Mouse (Mus musculus) adrenal gland, adult 8-10 months (tissue): Measurements from ENCODE around the gene Etfdh. TPM values are rescaled to one million over a fixed set of nuclear protein-coding genes. Genes with fewer than 3 reads are reported as not detected.

ENCODE experiments used
- DNase-seq: peaks from one replicate; pipeline ENCODE4 v3.0.0; 2022
- total RNA-seq, 4 experiments: library from RNA; stranded (reverse); gene quantifications; 2 replicates each; pipeline ENCODE4 v1.2.4; 2022

The Etfdh gene
- 100 to 1,000 TPM; 103 to 174 (median 153) TPM for total RNA-seq

DNA sequence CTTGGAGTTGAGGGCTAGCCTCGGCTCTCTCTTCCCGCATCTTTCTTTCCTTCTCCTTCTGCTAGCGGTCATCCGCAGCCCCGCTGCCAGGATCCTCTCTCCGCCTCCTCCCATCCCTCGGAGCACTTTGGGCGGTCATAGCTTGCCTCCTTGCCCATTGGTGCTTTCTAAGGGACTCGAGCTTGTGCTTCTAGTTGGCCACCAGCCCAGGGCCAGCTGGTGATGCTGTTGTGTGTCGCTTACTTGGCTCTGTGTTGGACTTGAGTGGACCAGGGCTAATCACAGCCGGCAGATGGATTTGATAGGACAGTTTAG, at the start of gene Etfdh:
TSS of gene Etfdh (minus strand) at position 85 of the 315 bp plus-strand sequence.
- DNase-seq = peak; percentile 66

DNA sequence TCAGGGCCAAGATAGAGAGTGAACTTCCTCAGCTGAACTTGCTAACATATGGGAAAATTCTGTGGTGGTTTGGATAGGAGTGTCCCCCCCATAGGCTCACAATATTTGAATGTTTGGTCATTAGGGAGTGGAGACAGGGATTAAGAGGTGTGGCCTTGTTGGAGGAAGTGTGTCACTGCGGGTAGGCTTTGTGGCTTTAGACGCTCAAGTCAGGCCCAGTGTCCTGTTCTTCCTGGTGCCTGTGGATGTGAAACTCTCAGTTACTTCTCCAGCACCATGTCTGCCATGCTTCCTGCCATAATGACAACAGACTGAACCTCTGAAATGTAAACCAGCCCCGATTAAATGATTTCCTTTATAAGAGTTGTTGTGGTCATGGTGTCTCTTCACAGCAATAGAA, 47.1 kb upstream of the Etfdh start:
- no peak for DNase-seq

DNA sequence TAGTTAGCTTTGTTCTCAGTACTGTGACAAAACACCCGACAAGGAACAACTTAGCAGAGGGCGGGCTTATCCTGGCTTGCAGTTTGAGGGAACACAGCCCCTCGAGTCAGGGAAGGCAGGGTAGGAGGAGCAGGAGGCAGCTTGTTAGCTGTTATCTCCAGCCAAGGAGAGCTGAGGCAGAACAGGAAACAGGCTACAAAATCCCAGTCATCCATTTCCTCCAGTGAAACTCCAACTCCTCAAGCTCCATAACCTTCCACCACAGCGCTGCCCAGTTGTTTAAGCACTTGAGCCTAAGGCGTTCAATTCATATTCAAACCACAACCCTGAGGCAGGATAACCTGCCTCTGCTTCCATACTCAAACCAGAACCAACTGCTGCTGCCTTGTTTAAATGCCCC, 45.3 kb upstream of the Etfdh start:
- DNase-seq = no peak

DNA sequence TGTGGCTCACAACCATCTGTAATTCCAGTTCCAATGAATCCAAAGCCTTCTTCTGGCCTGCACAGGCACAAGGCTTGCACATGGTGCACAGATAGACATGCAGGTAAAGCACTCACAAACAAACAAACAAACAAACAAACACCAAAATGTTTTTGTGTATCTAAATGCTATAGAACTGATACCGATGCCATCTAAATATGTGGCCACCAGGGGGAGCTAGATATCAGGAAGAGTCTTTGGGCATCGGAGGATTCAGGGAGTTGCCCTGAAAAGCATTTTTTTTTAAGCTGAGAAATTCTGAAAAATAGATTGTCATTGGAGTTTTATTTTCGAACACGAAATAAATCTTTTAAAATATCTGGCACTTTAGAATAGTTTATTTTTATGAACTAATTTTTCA, 43.8 kb upstream of the Etfdh start:
- DNase-seq = no peak

DNA sequence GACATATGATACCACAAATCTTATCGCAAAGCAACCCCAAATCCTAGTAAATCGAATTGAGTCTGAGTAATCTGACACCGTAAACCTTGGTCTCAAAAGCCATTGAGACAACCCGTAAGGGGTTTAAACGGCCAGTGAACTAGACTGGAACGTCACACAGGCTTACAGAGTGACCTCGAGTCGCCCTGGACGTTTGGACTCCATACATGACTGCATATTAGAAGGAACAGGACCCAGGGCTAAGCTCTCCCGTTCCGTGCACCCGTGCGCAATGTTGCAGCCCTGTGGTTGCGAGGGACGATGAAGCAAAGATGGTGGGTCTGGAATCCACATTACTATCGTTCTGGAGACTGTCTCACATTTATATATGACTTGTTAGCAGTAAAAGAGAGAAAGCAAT, 42.9 kb upstream of the Etfdh start:
- no peak for DNase-seq

DNA sequence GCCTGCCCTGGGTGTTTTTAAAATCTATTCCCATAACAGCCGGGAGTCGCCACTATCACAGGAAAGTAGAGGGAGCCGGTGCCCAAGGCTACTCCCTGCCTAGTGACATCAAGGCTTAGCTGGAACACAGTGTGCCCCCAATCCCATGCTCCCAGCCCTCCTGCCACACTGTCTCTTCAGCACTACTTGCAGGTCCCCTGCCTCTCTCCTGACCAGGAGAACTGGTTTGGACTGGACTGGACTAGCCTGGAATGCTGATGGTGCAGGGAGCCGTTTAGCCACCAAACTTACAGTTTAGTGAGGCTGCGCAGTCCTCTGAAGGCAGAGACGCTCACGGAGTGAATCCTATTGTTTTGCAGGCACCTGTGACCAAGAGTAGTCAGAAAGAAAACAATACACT, 41.3 kb upstream of the Etfdh start:
- DNase-seq = no peak

DNA sequence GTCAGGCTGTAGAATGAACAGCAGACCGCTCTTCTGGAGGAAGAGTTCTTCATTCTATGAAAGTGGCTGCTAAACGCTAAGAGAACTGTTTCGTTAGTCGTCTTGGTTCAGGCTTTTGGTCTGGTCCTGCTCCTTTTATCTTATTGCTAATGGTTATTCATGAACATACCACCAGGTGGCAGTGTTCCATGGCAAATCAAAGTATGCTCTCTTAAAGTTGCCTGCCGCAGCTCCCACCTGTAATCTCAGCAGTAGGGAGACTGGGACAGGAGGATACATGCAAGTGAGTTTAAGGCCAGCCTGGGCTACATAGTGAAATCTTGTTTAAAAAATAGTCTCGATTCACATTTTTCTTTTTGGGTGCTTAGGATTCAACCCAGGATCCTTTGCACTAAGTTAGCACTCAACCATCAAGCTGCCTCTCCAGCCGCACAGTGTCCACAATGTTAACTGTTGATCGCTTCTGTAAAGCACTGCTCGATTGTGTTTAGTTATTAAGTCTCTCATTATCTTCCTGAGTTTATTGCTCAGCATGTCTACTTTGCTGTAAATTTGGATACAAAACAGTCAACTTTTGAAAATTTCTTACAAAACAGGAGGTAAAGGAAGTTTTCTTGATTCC, 35.6 kb upstream of the Etfdh start:
- no peak for DNase-seq

DNA sequence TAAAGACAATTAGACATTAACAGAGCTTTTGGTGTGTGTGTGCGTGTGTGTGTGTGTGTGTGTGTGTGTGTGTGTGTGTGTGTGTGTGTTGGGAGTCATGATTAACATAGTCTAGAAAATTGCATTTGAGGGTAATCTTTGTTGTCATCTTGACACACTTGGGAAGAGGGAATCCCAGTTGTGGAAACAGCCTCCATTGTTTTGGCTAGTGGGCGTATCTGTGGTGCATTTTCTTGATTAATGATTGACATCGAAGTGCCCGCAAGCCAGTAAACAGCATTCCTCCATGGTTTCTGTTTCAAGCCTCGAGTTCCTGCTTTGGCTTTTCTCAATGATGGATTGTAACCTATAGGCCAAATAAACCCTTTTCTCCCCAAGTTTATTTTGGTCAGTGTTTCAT, 27.4 kb upstream of the Etfdh start:
- no peak for DNase-seq

DNA sequence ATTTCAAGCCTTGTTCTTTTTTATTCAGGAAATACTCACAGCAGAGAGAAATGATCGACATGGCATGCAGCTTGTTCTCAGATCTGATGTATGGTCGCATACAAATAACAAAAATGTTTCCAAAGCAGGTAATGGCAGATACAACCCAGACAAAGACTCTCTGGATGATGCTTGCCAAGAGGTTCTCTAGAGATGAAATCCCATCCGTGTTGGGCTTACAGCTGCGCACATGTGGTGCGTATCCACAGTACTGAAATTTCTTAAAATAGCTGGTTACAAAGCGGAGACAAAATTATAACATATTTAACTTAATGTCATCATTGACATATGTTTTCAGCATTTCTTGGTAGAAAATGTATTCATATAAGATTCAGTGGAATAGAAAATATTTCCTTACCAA, 22.8 kb upstream of the Etfdh start:
- no peak for DNase-seq

DNA sequence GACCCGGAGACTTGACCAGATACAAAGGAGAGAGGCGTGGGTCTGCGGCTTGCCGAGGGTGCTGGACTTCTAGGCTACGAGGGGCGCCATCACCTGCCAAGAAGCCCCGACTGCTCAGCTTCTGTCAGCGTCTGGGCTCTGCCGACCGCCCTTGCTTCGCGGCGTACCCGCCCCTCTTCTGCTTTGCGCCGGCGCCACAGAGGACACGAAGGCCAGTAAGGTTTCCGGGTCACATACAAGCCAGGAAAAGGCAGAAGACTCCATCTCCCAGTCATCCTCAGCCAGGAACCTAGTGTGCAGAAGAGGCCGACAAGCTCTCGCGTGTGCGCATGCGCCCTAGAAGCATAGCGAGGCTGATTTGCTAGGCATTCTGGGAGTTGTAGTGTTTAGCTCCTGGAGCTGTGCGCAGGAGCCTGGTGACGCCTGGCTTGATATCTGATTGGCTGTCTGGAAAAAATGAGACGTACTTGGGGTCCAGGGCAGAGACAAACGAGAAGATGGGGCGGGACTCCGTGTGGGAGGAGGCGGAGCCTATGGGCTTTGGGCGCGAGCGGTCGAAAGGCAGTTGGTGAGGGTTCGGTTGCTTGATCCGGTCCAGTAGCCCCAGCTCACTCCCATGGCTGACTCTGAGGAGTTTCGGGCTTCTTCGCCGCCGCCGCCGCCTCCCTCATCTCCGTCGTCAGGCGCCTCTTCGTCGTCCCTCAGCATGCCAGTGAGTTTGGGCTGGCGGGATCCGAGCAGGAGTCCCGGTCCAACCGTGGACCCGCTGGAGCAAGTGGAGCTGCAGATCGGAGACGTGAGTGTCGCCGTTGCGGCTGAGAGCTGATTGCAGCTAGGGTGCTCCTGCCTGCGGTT, 512 bp downstream of the Etfdh start, which contains the start of gene 4930579G24Rik:
TSS of gene 4930579G24Rik (plus strand) at position 519 of the 855 bp plus-strand sequence.
- DNase-seq = peak; percentile 98

DNA sequence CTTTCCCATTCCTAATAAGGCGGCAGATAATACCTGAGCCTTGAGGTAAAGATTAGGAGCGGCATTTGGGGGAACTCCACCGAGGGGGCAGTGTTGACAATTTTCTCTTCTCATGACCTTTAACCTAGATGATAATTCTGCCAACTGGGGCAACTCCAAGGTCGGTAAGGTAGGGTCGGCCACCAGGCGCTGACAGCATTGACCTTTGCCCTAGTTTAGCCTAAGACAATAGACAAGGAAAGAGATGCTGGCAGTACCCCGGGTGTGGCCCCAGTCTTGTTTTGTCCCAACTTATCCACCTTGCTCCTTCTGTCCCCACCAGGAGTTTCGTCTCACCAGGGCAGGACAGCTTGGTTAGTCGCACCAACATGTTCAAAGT, 1.1 kb downstream of the Etfdh start:
- DNase-seq = no peak

DNA sequence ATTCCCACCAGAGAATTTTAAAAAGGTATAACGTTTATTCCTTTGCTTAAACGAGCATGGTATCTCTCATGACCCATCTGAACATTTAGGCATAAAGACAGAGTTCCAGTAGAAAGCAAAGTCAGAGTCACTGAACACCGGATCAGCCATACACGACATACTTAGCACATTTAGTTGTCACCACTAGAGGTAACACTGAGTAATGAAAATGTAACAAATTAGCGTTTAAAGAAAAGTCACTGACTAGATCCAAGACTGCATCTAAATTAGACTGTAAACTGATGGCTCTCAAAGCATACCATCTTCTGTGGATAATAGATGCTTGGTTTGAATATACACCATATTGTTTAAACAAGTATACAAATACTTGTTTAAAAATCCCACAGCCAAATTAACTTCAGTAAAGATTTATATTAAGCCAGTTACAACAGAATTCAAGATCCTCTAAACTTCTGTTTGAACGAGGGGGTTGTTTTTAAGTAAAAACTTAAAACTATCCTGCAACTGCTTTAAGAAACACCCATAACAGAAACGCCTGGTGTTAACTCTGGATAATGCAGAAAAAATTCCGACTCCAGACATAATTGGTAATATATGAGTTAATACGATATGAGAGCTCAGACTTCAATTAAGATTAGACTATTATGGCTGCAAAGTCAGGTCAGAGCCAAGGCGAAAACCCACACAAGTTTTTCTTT, 1.7 kb downstream of the Etfdh start:
- DNase-seq = no peak

DNA sequence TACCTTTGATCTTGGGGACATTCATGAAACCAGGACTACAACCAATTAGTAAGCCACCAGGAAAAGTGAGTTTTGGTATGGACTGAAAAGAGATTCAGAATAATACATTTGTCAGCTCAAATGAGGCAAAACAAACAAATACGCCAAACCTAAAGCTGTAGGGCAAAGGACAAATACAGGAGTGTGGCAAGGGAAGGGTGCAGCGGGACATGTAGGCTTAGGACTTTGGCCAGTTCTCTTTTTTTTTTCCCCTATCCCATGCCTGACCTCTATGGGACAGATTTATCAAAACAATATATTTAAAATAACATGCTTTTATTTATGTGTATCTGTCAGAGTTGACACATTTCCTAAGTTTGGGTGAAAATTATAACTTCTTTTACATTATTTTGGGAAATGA, 19.4 kb downstream of the Etfdh start:
- no peak for DNase-seq

DNA sequence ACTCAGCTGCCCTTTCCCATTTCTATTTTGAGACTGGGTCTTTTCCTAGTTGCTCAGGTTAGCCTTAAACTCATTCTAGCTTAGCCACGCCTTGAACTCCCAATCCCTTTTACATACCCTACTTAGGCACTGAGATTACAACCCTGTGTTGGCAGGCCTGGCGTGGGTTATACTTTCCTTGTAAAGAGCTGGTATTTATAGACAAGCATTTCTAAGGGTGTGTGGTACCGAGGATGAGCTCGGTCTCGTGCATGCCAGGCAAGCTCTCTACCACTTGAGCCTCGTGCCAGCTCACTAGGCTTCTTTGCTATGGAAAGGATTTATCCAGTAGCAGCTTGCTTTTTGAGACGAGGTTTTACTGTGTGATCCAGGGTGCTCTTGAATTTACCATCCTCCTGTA, 33.8 kb downstream of the Etfdh start:
- no peak for DNase-seq

DNA sequence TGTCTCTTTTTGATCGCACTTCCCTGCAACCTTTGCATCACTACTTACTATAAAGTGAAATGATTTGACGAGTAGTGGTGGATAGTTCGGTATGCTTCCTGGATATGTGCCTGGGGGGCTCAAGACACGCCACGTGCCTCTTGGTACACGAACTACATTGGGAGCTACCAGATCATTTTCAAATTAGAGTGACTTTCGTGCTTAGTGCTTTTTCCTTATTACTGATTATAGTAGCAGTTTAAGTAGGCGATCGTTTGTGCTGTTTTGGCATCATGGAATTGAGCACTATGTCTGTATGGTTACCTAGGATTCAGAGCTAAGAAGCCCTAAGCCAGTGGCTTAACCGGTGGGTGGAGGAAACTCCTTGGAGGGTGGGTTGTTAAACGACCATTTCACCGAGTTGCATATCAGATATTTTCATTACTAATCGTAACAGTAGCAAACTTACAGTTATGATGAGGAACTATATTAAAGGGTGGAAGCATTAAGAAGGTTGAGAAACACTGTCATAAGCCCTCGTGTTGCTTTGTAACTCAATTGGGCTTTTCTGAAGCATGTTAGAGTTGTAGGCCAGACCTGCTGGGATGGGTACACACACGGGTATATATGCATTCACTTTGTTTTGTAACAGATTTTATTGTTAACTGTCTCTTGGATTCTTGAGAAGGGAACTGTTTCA, 37.4 kb downstream of the Etfdh start:
- DNase-seq = no peak

DNA sequence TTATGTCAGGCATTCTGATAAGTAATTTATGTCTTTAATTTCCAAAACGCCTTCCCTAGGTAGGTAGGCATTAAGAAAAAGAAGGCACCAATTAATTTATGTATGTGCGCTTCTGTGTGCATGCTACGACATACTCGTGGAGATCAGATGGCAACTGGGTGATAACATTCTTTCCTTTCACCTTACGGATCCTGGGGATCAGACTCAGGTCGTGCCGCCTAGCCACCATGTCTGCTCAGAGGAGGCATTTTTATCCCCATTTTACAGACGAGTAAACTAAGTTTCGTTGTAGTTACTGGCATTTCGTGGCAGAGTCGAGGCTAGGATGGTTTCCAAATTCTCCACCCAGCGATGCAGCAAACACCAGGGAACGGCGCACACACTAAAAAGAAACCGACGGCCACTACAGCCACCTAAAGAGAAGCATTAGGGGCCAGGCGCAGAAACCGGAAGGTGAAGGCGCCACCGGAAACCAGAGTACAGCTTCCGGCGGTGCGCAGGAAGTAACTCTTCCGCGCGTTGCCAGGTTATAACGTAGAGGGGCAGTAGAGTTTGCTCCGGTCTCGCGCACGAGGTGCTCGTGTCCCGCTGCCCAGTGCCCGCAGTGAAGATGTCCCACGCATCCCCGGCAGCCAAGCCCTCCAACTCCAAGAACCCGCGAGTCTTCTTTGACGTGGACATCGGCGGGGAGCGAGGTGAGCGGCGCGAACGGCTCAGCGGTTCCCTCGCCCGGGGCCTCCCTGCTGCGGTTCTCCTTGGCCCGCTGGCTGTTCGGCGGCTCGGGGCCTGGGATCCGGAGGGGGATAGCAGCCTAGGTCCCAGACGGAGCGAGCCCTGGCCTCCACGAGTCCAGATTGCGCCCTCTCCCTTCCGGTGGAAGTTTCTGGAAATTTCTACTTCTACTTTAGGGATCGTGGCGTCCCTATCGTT, 38.2 kb downstream of the Etfdh start, which contains the start of gene Ppid:
TSS of gene Ppid (plus strand) at position 480 of the 930 bp plus-strand sequence.
- peak; percentile 68 for DNase-seq

DNA sequence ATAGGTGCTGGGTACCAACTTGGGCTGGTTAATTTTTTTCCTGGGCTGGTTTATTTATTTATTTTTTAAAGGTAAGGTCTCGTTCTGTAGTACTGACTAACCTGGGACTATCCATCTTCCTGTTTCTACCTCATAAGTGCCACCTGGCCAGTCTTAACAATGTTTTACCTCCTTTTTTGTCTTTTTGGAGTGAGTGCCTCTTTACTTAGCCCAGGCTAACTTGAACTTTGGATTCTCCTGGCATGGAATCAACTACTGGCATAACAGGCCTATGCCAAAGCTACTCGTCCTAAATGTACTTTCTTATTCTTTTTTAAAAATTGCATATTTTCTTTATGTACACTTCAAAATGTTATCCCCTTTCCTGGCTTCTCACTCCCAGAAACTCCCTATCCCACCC, 39.6 kb downstream of the Etfdh start:
- no peak for DNase-seq

DNA sequence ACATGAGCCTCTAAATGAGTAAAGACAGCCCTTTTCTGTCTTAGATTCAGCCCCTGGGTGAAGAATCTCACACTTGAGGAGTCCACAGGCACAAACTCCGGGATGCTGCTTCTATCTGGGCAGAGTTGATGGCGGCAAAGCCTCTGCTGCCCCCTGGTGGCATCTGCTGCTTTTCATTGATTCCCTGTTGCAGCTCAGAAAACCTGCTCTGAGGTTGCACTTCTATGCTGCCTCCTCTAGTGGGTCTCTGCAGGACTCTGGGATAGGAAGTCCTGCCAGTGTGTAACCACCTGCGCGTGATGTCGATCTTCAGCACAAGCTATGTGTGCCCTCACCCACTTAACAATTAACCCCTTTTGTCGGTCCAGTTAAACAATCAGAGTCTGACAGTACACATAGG, 42.5 kb downstream of the Etfdh start:
- peak; percentile 80 for DNase-seq

DNA sequence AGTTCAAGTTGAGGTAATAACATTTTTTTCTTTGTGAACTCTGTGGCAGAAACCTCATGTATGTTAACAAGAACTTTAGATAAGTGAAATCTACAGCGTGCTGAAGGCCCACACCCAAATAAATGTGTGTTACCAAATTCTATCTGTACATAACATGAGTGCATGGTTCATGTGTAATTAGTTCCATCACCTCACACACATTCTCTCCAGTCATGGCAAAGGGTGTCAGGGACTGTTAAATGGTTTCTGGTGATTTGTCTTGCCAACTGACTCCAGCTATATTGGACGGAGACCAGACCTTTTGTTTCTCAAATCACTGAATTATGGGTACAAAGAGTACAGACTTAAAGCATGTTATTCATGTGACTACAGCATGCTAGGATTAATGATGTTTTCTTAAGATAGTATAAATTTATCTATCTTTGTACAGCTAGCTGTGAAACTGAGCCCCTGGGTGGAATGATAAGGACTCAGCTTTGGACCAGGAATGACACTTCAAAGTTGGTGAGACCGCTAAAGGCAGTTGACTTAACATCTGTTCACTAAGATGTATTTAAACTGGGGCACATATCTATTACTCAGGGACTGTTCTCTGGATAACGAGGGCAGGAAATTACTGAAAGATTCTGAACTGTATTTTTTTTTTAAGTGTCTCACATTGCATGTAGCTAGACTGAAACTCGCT, 49.3 kb downstream of the Etfdh start:
- DNase-seq = no peak

DNA sequence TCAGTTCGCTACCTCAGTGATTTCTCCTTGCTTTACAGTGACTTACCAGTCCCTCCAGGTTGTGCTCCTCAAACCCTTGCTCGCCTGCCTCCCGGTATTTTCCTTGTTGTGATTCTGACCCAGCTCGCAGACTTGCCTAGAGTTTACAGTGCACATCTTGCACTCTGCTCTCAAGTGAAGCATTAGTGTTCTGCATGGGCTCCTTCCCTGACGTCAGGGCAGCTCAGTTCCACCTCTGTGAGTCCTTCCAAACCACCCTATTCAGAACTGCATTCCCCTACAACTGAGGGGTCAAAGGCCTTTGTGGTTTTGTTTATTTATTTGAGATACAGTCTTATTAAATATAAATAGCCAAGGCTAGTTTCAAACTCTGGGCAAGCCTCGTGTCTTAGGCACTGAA, 51.1 kb downstream of the Etfdh start:
- DNase-seq = no peak

DNA sequence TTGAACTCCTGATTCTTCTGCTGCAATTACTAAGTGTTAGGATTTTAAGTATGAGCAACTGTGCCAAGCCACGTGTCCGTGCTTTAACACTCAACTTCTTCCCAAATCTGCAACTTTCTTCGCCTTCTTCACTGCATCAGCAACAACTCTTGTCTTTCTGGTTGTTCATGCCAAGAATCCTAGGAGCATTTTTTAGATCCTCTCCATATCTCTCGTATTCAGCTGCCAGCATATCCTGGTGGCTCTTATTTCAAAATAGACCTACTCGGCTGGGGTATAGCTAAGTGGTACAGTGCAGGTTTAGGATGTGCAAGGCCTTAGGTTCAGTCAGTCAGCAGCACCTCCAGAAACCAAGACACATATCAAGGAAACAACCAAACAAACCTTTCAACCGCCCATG, 51.7 kb downstream of the Etfdh start:
- no peak for DNase-seq
